Mouse (Mus musculus) midbrain, embryonic 11.5 days (tissue): ENCODE measurements around the gene Vps53. TPM values are rescaled to one million over a fixed set of nuclear protein-coding genes. Genes with fewer than 3 reads are reported as not detected.
A peak's percentile ranks its signal among the peaks of the same experiment; 100 is the strongest.

Experiments
- ATAC-seq: fragments of 200-750 bp; cut with Nextera tagmentation; 2 replicates; pipeline ENCODE4 v1.8.0; 2017; ENCODE audit warnings: moderate TSS enrichment, moderate library complexity; ENCODE audit not compliant: low FRiP score
- DNase-seq: peaks from one replicate; pipeline ENCODE4 v3.0.0; 2015; ENCODE audit warnings: low spot score; ENCODE audit errors: missing footprints
- H3K27ac ChIP-seq: fragments of 300-500 bp; sonication (generic); 2 replicates; pipeline ENCODE4 v1.5.1; 2014; ENCODE audit warnings: low read depth, low read length
- H3K27me3 ChIP-seq: fragments of 300-500 bp; sonication (generic); 2 replicates; pipeline ENCODE4 v1.6.1; 2014; ENCODE audit warnings: mild to moderate bottlenecking, low read length, moderate library complexity, mixed read lengths; ENCODE audit not compliant: control insufficient read depth, insufficient read depth
- H3K36me3 ChIP-seq: fragments of 300-500 bp; sonication (generic); 2 replicates; pipeline ENCODE4 v1.6.1; 2014; ENCODE audit warnings: mild to moderate bottlenecking, low read length, moderate library complexity, mixed read lengths; ENCODE audit not compliant: control insufficient read depth, insufficient read depth
- H3K4me1 ChIP-seq: fragments of 300-500 bp; sonication (generic); 2 replicates; pipeline ENCODE4 v1.6.1; 2014; ENCODE audit warnings: low read length; ENCODE audit not compliant: control insufficient read depth, insufficient read depth
- H3K4me2 ChIP-seq: fragments of 300-500 bp; sonication (generic); 2 replicates; pipeline ENCODE4 v1.6.1; 2014; ENCODE audit warnings: mild to moderate bottlenecking, moderate library complexity
- H3K4me3 ChIP-seq: fragments of 300-500 bp; sonication (generic); 2 replicates; pipeline ENCODE4 v1.5.1; 2014; ENCODE audit warnings: low read depth, low read length
- H3K9ac ChIP-seq: fragments of 300-500 bp; sonication (generic); 2 replicates; pipeline ENCODE4 v1.6.1; 2014; ENCODE audit warnings: low read length
- H3K9me3 ChIP-seq: fragments of 300-500 bp; sonication (generic); 2 replicates; pipeline ENCODE4 v1.6.1; 2016; ENCODE audit warnings: low read length; ENCODE audit not compliant: control insufficient read depth
- WGBS: fragments of 180-500 bp; shearing (Covaris S2); extraction: QIAGEN DNeasy Blood & Tissue Kit; methylation state at CpG from one replicate; pipeline ENCODE4 v1.1.7; 2014; 5-methylcytosine and 5-hydroxymethylcytosine counted together
- polyA plus RNA-seq: library from polyadenylated mRNA; unstranded; fragments of >200 nt; fragmentation: Nextera tagmentation; extraction: Ambion mirVana; gene quantifications from 2 replicates; pipeline ENCODE4 v1.2.1, GENCODE M21; 2014

Vps53 gene
- polyA plus RNA-seq, 1 experiment from 2014 or later, result 44.2 TPM

DNA sequence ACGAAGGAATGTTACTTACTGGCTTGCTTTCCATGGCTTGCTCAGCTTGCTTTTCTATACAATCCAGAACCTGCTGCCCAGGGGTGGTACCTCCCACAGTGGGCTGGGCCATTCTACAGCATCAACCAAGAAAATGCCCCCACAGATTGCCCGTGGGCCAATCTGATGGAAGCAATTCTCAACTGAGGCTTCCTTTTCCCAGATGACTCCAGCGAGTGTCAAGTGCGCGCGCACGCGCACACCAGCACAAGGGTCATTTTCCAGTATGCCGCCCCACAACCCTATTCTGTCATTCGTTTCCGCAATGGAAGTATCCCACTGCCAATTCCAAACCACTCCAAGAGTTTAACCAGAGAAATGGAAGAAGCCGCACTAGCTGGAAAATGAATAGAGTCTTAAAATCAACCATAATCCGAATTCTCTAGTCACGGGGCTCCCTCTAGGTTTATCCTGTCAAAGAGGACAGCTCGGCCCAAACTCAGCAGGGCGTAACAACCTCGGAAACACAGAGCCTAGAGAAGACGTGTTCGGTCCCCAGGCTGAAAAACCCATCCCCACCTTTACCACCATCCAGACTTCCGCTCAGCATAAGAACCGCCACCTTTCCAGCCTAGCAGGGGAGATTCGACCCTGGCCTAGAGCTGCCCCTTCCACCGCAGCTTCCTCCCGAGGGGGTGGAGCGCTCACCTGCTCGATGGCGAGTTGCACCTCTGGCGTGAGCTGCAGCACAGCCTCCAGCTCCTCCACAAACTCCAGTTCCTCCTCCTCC, 537 bp downstream of the Vps53 start:
- H3K9ac ChIP-seq, result peak overlapping the region; percentile 79
- peaks cover 9% of the 10 kb centered on the region for H3K4me1 ChIP-seq
- H3K9me3 ChIP-seq, result no peaks in the 10 kb centered on the region
- no peaks in the 10 kb centered on the region for H3K27me3 ChIP-seq
- no peak overlapping the region for H3K27ac ChIP-seq
- H3K4me3 ChIP-seq, result peak overlapping the region; percentile 86
- peak; percentile 65 for ATAC-seq
- DNase-seq, result no peak
- WGBS, result 2% methylated on average over 28 of the region's 28 CpGs
- H3K4me2 ChIP-seq, result peak overlapping the region; percentile 93
- H3K36me3 ChIP-seq, result no peaks in the 10 kb centered on the region

- H3K9ac ChIP-seq, result no peak overlapping the region
- DNase-seq (no peak), ATAC-seq (no peak)
- H3K27ac ChIP-seq, result no peak overlapping the region
- H3K4me3 ChIP-seq, result no peak overlapping the region
- H3K27me3 ChIP-seq, result no peaks in the 10 kb centered on the region
- H3K36me3 ChIP-seq, result no peaks in the 10 kb centered on the region
- H3K4me2 ChIP-seq, result no peak overlapping the region
- 74% methylated on average over 5 of the region's 5 CpGs for WGBS
- H3K4me1 ChIP-seq, result no peaks in the 10 kb centered on the region
- H3K9me3 ChIP-seq, result no peaks in the 10 kb centered on the region
Measured at GRCm38 (mm10) chr11:76170207-76170606, 9.2 kb downstream of the Vps53 start.

GRCm38 (mm10) chr11:76168976-76169375, 10.5 kb downstream of the Vps53 start:
- H3K27ac ChIP-seq, result no peak overlapping the region
- H3K27me3 ChIP-seq, result no peaks in the 10 kb centered on the region
- DNase-seq (no peak), ATAC-seq (no peak)
- H3K9ac ChIP-seq, result no peak overlapping the region
- H3K4me3 ChIP-seq, result no peak overlapping the region
- H3K4me2 ChIP-seq, result no peak overlapping the region
- 90% methylated on average over 3 of the region's 3 CpGs for WGBS
- no peaks in the 10 kb centered on the region for H3K9me3 ChIP-seq
- H3K36me3 ChIP-seq, result no peaks in the 10 kb centered on the region
- H3K4me1 ChIP-seq, result no peaks in the 10 kb centered on the region

- H3K4me2 ChIP-seq, result no peak overlapping the region
- no peaks in the 10 kb centered on the region for H3K36me3 ChIP-seq
- H3K9me3 ChIP-seq, result no peaks in the 10 kb centered on the region
- DNase-seq (peak; percentile 96), ATAC-seq (no peak)
- no peak overlapping the region for H3K9ac ChIP-seq
- WGBS, result 40% methylated on average over 5 of the region's 5 CpGs
- H3K4me3 ChIP-seq, result no peak overlapping the region
- no peaks in the 10 kb centered on the region for H3K4me1 ChIP-seq
- H3K27ac ChIP-seq, result no peak overlapping the region
- no peaks in the 10 kb centered on the region for H3K27me3 ChIP-seq
Measured at GRCm38 (mm10) chr11:76167079-76167765, 12.2 kb downstream of the Vps53 start.

DNA sequence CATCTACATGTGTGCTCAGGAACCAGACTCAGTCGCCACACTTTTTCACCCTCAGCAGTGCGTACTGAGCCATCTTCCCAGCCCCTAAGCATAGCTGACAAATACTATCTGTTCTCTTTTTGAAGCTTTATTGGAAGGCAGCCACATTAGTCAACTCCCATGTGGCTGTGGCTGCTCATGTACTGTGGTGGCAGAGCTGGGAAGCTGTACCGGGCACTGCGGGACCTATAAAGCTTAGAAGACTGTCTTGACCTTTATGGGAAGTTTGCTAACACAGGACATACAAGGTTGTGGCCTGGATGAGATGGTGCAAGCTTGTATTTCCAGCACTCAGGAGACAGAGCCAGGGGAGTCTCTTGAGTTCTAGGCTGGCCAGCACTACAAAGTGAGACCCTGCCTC, 12.8 kb downstream of the Vps53 start:
- no peaks in the 10 kb centered on the region for H3K36me3 ChIP-seq
- H3K27me3 ChIP-seq, result no peaks in the 10 kb centered on the region
- no peak overlapping the region for H3K9ac ChIP-seq
- DNase-seq (no peak), ATAC-seq (no peak)
- no peak overlapping the region for H3K4me3 ChIP-seq
- H3K9me3 ChIP-seq, result no peaks in the 10 kb centered on the region
- H3K4me1 ChIP-seq, result no peaks in the 10 kb centered on the region
- no peak overlapping the region for H3K4me2 ChIP-seq
- WGBS, result 96% methylated on average over 4 of the region's 4 CpGs
- no peak overlapping the region for H3K27ac ChIP-seq

GRCm38 (mm10) chr11:76160251-76160650, 19.2 kb downstream of the Vps53 start:
- no peak overlapping the region for H3K27ac ChIP-seq

GRCm38 (mm10) chr11:76158375-76158774, 21.1 kb downstream of the Vps53 start:
- WGBS, result 94% methylated on average over 2 of the region's 2 CpGs
- DNase-seq (no peak), ATAC-seq (no peak)
- no peaks in the 10 kb centered on the region; the same call in 1 of the 2 replicates for H3K36me3 ChIP-seq
- no peaks in the 10 kb centered on the region for H3K4me1 ChIP-seq
- no peaks in the 10 kb centered on the region for H3K9me3 ChIP-seq
- no peak overlapping the region for H3K9ac ChIP-seq
- no peak overlapping the region for H3K4me2 ChIP-seq
- H3K4me3 ChIP-seq, result no peak overlapping the region
- no peak overlapping the region for H3K27ac ChIP-seq
- H3K27me3 ChIP-seq, result no peaks in the 10 kb centered on the region

More at GRCm38 (mm10) chr11:76160251-76160650, 19.2 kb downstream of the Vps53 start:
- Histone ChIP-seq H3K9me3 (no peaks in the 10 kb centered on the region), H3K9ac (no peak overlapping the region), H3K4me3 (no peak overlapping the region), H3K36me3 (no peaks in the 10 kb centered on the region; the same call in 1 of the 2 replicates), H3K27me3 (no peaks in the 10 kb centered on the region), H3K4me1 (no peaks in the 10 kb centered on the region), H3K4me2 (no peak overlapping the region)
- DNase-seq, result no peak
- WGBS, result 70% methylated on average over 6 of the region's 6 CpGs
- ATAC-seq, result no peak

DNA sequence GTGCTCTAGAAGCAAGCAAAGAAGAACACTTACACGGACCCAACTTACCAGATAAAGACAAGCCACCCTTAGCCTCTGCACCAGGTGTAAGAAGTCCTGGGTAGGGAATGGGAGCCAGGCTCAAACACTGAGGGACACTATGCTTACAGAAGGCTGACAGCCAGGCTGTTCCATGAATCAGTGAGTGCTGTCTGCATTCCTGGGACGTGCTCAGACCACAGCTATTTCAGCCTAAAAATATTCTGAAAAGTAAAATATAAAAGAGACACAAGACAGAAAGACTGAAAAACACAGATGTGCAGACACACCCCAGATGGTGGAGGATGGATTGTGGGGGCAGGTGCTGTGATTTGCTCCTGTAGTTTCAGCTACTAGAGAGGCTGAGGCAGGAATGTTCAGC, 24.6 kb downstream of the Vps53 start:
- ATAC-seq, result no peak
- no peak for DNase-seq
- Histone ChIP-seq H3K4me1 (no peaks in the 10 kb centered on the region), H3K4me2 (no peak overlapping the region), H3K4me3 (no peak overlapping the region), H3K36me3 (no peaks in the 10 kb centered on the region; the same call in 1 of the 2 replicates), H3K27ac (no peak overlapping the region), H3K9me3 (no peaks in the 10 kb centered on the region), H3K9ac (no peak overlapping the region), H3K27me3 (no peaks in the 10 kb centered on the region)
- WGBS, result 83% methylated on average over 2 of the region's 2 CpGs

GRCm38 (mm10) chr11:76154200-76154599, 25.2 kb downstream of the Vps53 start:
- Histone ChIP-seq H3K27me3 (no peaks in the 10 kb centered on the region), H3K27ac (no peak overlapping the region), H3K4me1 (no peaks in the 10 kb centered on the region), H3K9ac (no peak overlapping the region), H3K36me3 (no peaks in the 10 kb centered on the region; the same call in 1 of the 2 replicates), H3K4me3 (no peak overlapping the region), H3K4me2 (no peak overlapping the region), H3K9me3 (no peaks in the 10 kb centered on the region)
- ATAC-seq (no peak), DNase-seq (no peak)
- WGBS, result 96% methylated on average over 2 of the region's 2 CpGs
